Mouse (Mus musculus) intestine, embryonic 16.5 days (tissue): Measurements from ENCODE around the gene Pum2. TPM values are rescaled to one million over a fixed set of nuclear protein-coding genes. Genes with fewer than 3 reads are reported as not detected.
A peak's percentile ranks its signal among the peaks of the same experiment; 100 is the strongest.

Source experiments
- ATAC-seq: fragments of 200-750 bp; cut with Nextera tagmentation; 2 replicates; pipeline ENCODE4 v1.8.0; 2017; ENCODE audit warnings: moderate TSS enrichment, moderate library complexity
- H3K27ac ChIP-seq: fragments of 300-500 bp; sonication (generic); 2 replicates; pipeline ENCODE4 v1.5.1; 2014; ENCODE audit warnings: mild to moderate bottlenecking, low read length
- H3K27me3 ChIP-seq: fragments of 300-500 bp; sonication (generic); replicated peaks from 2 replicates; pipeline ENCODE4 v1.6.1; 2014; ENCODE audit warnings: low read length, control low read depth, mixed read lengths; ENCODE audit not compliant: control insufficient read depth, insufficient read depth
- H3K36me3 ChIP-seq: fragments of 300-500 bp; sonication (generic); 2 replicates; pipeline ENCODE4 v1.6.1; 2014; ENCODE audit warnings: low read length, control low read depth; ENCODE audit not compliant: control insufficient read depth, insufficient read depth
- H3K4me1 ChIP-seq: fragments of 300-500 bp; sonication (generic); 2 replicates; pipeline ENCODE4 v1.6.1; 2014; ENCODE audit warnings: low read length, control low read depth, mixed read lengths; ENCODE audit not compliant: control insufficient read depth, insufficient read depth
- H3K4me2 ChIP-seq: fragments of 300-500 bp; sonication (generic); 2 replicates; pipeline ENCODE4 v1.6.1; 2014; ENCODE audit warnings: low read depth, low read length, control low read depth
- H3K4me3 ChIP-seq: fragments of 300-500 bp; sonication (generic); 2 replicates; pipeline ENCODE4 v1.5.1; 2014; ENCODE audit warnings: mild to moderate bottlenecking, low read length
- H3K9ac ChIP-seq: fragments of 300-500 bp; sonication (generic); 2 replicates; pipeline ENCODE4 v1.6.1; 2014; ENCODE audit warnings: low read depth, low read length
- H3K9me3 ChIP-seq: fragments of 300-500 bp; sonication (generic); 2 replicates; pipeline ENCODE4 v1.6.1; 2016; ENCODE audit warnings: low read length, control low read depth; ENCODE audit not compliant: control insufficient read depth
- WGBS: fragments of 180-500 bp; shearing (Covaris S2); extraction: QIAGEN DNeasy Blood & Tissue Kit; methylation state at CpG from one replicate; pipeline ENCODE4 v1.1.7; 2014; 5-methylcytosine and 5-hydroxymethylcytosine counted together
- polyA plus RNA-seq: library from polyadenylated mRNA; unstranded; fragments of >200 nt; fragmentation: Nextera tagmentation; extraction: Ambion mirVana; gene quantifications from 2 replicates; pipeline ENCODE4 v1.2.1, GENCODE M21; 2015

Gene Pum2
- polyA plus RNA-seq, 1 experiment from 2014 or later, result 34.3 TPM

DNA sequence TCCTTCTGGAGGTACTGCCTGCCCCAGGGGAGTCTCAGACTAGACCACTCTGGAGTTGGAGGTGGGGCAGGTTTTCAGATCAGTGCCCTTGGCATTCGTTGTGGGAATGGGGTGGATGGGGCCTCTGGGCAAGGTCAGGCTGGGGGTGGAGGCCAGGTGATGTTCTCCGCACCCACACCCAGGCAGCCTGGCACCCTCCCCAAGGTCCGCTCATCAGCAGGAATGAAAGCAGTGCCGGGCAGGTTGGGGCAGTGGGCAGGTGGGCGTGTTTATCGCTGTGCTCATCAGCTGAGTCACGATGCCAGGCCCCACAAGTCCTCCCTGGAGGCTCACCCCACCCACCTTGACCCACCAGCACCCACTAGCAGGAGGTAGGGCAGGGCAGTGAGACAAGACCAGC is 104.2 kb downstream of the Pum2 start:
- Histone ChIP-seq H3K9me3 (no peaks in the 10 kb centered on the region), H3K4me2 (no peak overlapping the region), H3K9ac (no peak overlapping the region), H3K4me1 (peaks cover 62% of the 10 kb centered on the region), H3K36me3 (no peaks in the 10 kb centered on the region), H3K27me3 (no peaks in the 10 kb centered on the region), H3K27ac (no peak overlapping the region), H3K4me3 (no peak overlapping the region)
- WGBS, result 70% methylated on average over 7 of the region's 7 CpGs
- no peak for ATAC-seq

DNA sequence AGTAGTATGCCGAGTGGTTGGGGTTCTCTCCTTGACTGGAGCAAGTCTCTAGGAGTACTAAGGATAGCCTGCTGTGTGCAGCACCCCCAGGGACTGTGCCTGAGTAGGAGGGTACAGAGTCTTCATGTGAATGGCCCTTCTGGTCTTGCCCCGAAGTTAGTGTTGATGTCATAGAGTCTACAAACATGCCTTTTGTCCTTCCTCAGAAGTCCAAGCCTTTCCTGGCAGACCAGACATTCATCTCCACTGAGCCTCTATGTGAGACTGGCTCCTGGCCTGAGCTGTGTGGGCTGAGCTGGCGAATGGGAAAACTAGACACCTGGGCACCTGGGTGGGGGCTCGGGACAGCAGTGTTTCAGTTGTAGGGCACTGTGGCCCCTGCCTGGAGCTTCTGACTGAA is 105.9 kb downstream of the Pum2 start:
- Histone ChIP-seq H3K4me2 (no peak overlapping the region), H3K27me3 (no peaks in the 10 kb centered on the region), H3K4me1 (peaks cover 62% of the 10 kb centered on the region), H3K27ac (peak overlapping the region; percentile 52), H3K4me3 (no peak overlapping the region), H3K9ac (no peak overlapping the region), H3K36me3 (no peaks in the 10 kb centered on the region), H3K9me3 (no peaks in the 10 kb centered on the region)
- WGBS, result 57% methylated on average over 4 of the region's 4 CpGs
- ATAC-seq, result peak; percentile 17

DNA sequence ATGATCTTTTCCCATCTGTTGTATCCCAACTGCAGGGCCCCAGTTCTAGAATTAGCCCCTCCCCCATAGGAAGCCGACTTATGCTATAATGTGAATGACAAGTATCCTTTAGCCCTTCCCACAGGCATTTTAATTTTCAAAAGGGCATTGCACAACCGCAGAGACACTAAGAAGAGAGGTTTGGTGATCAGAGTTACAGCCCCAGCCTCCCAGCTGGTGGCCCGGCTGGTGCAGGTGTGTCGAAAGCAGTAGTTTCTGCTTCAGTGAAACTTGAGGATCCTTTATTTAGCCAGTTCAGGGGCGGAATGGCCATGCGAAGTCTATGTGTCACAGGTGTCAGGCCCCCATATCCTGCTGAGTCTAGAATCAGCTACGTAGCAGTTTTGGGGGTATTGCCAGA is 107.2 kb downstream of the Pum2 start:
- H3K27ac ChIP-seq, result no peak overlapping the region
- no peak overlapping the region for H3K4me3 ChIP-seq
- no peak overlapping the region for H3K4me2 ChIP-seq
- no peaks in the 10 kb centered on the region for H3K27me3 ChIP-seq
- H3K36me3 ChIP-seq, result no peaks in the 10 kb centered on the region
- no peak for ATAC-seq
- 74% methylated on average over 7 of the region's 7 CpGs for WGBS
- H3K9me3 ChIP-seq, result no peaks in the 10 kb centered on the region
- H3K4me1 ChIP-seq, result peaks cover 70% of the 10 kb centered on the region
- H3K9ac ChIP-seq, result no peak overlapping the region

DNA sequence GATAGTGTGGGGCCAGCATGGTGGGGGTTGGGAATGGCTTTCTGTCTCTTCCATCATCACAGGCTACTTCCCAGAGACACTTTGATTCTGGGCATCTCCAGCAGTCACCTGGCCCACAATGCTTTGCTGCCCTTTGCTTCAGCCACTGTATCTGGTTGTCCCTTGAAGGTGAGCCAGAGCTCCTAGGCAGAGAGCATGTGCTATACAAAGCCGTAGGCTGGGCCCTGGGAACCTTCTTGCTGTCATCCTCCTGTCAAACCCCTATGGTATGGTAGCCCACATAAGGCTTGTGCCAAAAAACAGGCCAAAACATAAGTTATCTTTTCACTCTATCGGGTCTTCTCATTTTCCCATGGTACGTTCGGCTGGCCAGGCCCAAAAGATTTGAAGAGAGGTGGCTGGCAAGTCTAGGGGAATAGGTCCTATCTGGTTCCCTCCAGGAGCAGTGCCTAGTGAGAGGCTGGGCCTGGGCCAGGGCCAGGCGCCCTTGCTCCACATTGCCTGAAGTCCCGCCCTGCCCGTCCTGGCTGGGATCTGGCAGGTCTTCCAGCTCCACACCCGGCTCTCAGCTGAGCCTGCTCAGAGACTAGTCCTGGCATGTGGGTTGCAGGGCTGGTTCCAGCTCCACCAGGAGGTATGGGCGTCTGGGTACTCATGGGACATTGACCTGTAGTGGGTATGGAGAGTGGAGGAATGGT is 107.9 kb downstream of the Pum2 start:
- Histone ChIP-seq H3K4me1 (peaks cover 70% of the 10 kb centered on the region), H3K27ac (no peak overlapping the region), H3K4me2 (no peak overlapping the region), H3K27me3 (no peaks in the 10 kb centered on the region), H3K4me3 (no peak overlapping the region), H3K9me3 (no peaks in the 10 kb centered on the region), H3K36me3 (no peaks in the 10 kb centered on the region), H3K9ac (peak overlapping the region; percentile 3; the same call in 1 of the 2 replicates)
- WGBS, result 71% methylated on average over 9 of the region's 9 CpGs
- peak; percentile 54 for ATAC-seq

DNA sequence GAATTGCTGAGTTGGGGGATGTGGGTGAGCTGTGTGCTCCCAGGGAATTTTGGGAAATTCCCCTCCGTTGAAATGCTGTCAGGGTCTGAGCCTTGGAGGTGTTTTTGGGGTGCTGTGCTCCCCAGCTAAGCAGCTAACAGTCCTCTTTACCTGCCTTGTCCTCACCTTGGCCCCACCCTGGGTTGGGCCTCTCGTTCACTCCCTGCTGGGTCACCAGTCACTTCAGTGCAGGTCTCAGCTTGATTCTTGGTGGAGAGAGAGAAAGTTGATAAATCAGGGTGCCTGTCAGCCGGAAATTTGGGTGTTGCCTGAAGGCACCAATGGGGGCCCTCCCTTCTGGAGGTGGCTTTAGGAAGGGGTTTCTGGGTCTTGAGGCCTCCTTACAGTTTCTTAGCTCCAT is 108.6 kb downstream of the Pum2 start:
- 70% methylated on average over 3 of the region's 3 CpGs for WGBS

DNA sequence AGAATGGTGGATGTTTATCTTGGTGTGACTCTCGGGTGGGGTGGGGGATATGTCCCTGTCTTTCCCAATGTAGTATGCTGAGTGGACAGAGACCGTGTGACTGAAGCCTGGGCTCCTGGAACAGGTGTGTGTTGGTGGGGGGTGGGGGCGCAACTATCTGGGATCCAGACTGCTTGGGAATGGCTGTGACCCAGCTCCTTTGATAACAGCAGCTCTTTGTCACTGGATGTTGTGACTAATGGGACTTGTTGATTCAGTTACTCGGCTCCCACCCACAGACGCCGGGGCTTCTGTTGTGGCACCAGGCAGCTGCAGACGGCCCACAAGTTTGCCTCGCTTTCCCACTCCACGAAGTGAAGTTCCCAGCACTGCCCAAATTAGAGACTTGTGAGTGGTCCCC is 110.3 kb downstream of the Pum2 start:
- WGBS, result 64% methylated on average over 9 of the region's 9 CpGs
- Histone ChIP-seq H3K36me3 (no peaks in the 10 kb centered on the region), H3K27ac (no peak overlapping the region), H3K9me3 (no peaks in the 10 kb centered on the region), H3K4me3 (no peak overlapping the region), H3K27me3 (no peaks in the 10 kb centered on the region), H3K4me2 (no peak overlapping the region), H3K4me1 (peaks cover 65% of the 10 kb centered on the region), H3K9ac (no peak overlapping the region)
- no peak for ATAC-seq

More for the DNA sequence above, 108.6 kb downstream of the Pum2 start:
- Histone ChIP-seq H3K4me3 (no peak overlapping the region), H3K4me2 (no peak overlapping the region), H3K27me3 (no peaks in the 10 kb centered on the region), H3K36me3 (no peaks in the 10 kb centered on the region), H3K4me1 (peaks cover 74% of the 10 kb centered on the region), H3K9me3 (no peaks in the 10 kb centered on the region), H3K27ac (no peak overlapping the region), H3K9ac (no peak overlapping the region)
- ATAC-seq, result peak; percentile 51

DNA sequence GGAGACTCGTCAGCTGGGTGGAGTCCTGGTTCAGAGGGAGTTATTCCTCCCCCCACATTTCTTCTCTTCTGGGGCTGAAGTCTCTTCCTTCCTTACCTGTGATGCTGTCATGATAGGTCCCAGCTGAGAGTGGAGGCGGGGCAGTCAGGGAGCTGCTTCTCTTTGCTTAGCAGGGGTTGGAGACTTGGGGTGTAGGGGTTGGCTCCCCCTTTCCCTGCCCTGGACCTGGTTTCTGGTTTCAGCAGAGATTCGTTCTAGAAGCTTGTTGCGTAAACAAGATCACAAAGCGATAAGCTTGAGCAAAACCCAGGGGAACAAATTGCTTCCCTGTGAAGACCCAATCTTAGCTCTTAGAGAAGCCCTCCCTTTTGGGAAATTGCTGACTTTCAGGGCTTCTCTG is 112.5 kb downstream of the Pum2 start:
- Histone ChIP-seq H3K4me2 (no peak overlapping the region), H3K9me3 (no peaks in the 10 kb centered on the region), H3K36me3 (peaks cover 10% of the 10 kb centered on the region), H3K27me3 (no peaks in the 10 kb centered on the region), H3K27ac (no peak overlapping the region), H3K9ac (no peak overlapping the region), H3K4me1 (peaks cover 42% of the 10 kb centered on the region), H3K4me3 (no peak overlapping the region)
- ATAC-seq, result no peak
- 63% methylated on average over 5 of the region's 5 CpGs for WGBS

DNA sequence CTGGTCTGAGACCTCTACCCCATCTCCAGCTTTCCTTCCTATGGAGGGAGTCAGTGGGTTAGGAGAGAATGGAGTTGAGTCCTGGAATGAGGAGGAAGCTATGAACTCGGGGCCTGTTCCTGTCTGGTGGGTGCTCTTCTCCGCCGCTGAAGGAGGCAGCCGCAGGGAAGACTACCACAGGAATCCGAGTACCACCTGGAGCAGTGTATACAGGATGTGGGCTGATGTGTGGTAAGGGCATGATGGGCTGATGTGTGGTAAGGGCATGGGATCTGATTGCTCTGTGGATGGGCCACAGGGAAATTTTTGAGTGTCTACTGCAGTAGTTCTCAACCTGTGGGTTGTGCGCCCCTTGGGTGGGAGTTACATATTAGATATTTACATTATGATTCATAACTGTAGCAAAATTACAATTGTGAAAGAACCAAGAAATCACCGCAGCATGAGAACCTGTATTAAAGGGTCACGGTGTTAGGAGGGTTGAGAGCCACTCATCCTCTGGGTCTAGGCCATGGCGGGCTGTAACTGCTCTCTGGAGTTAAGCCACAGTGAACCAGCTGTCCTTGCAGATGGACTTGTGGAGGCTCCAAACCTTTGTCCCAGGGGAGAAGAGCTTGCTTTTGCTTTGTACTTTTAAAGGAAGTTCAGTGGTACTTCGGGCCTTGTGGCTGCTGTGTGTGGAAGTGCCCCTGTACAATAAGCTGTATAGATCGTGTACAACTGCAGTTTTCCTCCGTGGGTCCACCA is 113.2 kb downstream of the Pum2 start:
- no peak overlapping the region for H3K27ac ChIP-seq
- ATAC-seq, result no peak
- 88% methylated on average over 12 of the region's 12 CpGs for WGBS
- no peaks in the 10 kb centered on the region for H3K27me3 ChIP-seq
- H3K4me3 ChIP-seq, result no peak overlapping the region
- no peak overlapping the region for H3K4me2 ChIP-seq
- H3K36me3 ChIP-seq, result peaks cover 14% of the 10 kb centered on the region
- no peaks in the 10 kb centered on the region for H3K9me3 ChIP-seq
- peaks cover 35% of the 10 kb centered on the region for H3K4me1 ChIP-seq
- H3K9ac ChIP-seq, result no peak overlapping the region

DNA sequence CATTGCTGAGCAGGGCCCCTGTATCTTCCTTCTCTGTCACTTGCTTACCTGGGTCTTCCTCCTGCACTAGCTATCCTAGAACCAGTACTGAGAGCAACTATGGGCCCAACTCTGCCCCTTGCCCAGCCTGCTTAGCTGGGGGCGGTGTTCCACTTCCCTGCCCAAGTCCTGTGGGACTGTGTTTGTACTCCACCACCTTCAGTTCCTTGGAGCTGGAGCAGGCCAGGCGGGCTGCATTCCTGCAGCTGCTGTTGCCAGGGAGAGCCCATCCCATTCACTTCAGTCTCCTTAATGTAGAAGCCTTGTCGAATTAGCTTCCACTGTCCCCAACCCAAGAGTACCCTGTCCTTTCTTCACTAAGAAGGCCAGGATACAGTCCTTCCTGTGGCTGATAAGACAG is 114.5 kb downstream of the Pum2 start:
- H3K4me1 ChIP-seq, result peaks cover 23% of the 10 kb centered on the region
- H3K9ac ChIP-seq, result no peak overlapping the region
- no peak for ATAC-seq
- H3K36me3 ChIP-seq, result peaks cover 14% of the 10 kb centered on the region
- no peaks in the 10 kb centered on the region for H3K27me3 ChIP-seq
- H3K9me3 ChIP-seq, result no peaks in the 10 kb centered on the region
- H3K4me2 ChIP-seq, result no peak overlapping the region
- 78% methylated on average over 3 of the region's 3 CpGs for WGBS
- H3K27ac ChIP-seq, result no peak overlapping the region
- H3K4me3 ChIP-seq, result no peak overlapping the region
